Mouse (Mus musculus): Measurements from ENCODE around the gene Selenop. TPM values are rescaled to one million over a fixed set of nuclear protein-coding genes. Genes with fewer than 3 reads are reported as not detected.
"Not testable (repeated sequence)": the region's sequence is repeated elsewhere in the genome, so short reads cannot be mapped to it uniquely, and the experiment has no call there.

Gene Selenop
- polyA plus RNA-seq, 1 experiment from 2014 or later: 154 TPM

- H3K4me1 ChIP-seq; H3K36me3 ChIP-seq; H3K9me3 ChIP-seq (replicated peaks); H3K27ac ChIP-seq (replicated peaks); ATAC-seq (ENCODE audit: insufficient number of reproducible peaks, low FRiP score, low TSS enrichment, low read depth); H3K9ac ChIP-seq; H3K4me2 ChIP-seq (replicated peaks); H3K4me3 ChIP-seq (replicated peaks); H3K27me3 ChIP-seq: not testable (repeated sequence)
- 82% methylated on average over 10 of the region's 10 CpGs for WGBS
Observed at GRCm38 (mm10) chr15:3245036-3245435, 23.3 kb upstream of the Selenop start.

GRCm38 (mm10) chr15:3250620-3251019, 17.7 kb upstream of the Selenop start:
- H3K27me3 ChIP-seq: no peaks in the 10 kb centered on the region
- H3K4me3 ChIP-seq (replicated peaks): no peak overlapping the region
- 77% methylated on average over 2 of the region's 2 CpGs for WGBS
- no peaks in the 10 kb centered on the region for H3K4me1 ChIP-seq
- no peak overlapping the region for H3K4me2 ChIP-seq (replicated peaks)
- H3K9ac ChIP-seq: no peak overlapping the region
- H3K9me3 ChIP-seq (replicated peaks): no peaks in the 10 kb centered on the region
- H3K27ac ChIP-seq (replicated peaks): no peak overlapping the region
- ATAC-seq (ENCODE audit: insufficient number of reproducible peaks, low FRiP score, low TSS enrichment, low read depth): no peak
- H3K36me3 ChIP-seq: no peaks in the 10 kb centered on the region

GRCm38 (mm10) chr15:3251031-3251717, 17.2 kb upstream of the Selenop start:
- H3K27ac ChIP-seq (replicated peaks): peak overlapping the region; percentile 56; the same call in 1 of the 2 replicates
- no peak overlapping the region for H3K4me3 ChIP-seq (replicated peaks)
- 71% methylated on average over 3 of the region's 3 CpGs for WGBS
- H3K27me3 ChIP-seq: no peaks in the 10 kb centered on the region
- no peak for ATAC-seq (ENCODE audit: insufficient number of reproducible peaks, low FRiP score, low TSS enrichment, low read depth)
- H3K9ac ChIP-seq: no peak overlapping the region
- H3K9me3 ChIP-seq (replicated peaks): no peaks in the 10 kb centered on the region
- H3K4me2 ChIP-seq (replicated peaks): no peak overlapping the region
- H3K36me3 ChIP-seq: no peaks in the 10 kb centered on the region
- no peaks in the 10 kb centered on the region for H3K4me1 ChIP-seq

- H3K27me3 ChIP-seq: no peaks in the 10 kb centered on the region
- no peaks in the 10 kb centered on the region for H3K4me1 ChIP-seq
- no peak overlapping the region for H3K4me2 ChIP-seq (replicated peaks)
- H3K9me3 ChIP-seq (replicated peaks): no peaks in the 10 kb centered on the region
- peak overlapping the region; percentile 56; the same call in 1 of the 2 replicates for H3K27ac ChIP-seq (replicated peaks)
- no peaks in the 10 kb centered on the region for H3K36me3 ChIP-seq
- H3K4me3 ChIP-seq (replicated peaks): no peak overlapping the region
- ATAC-seq (ENCODE audit: insufficient number of reproducible peaks, low FRiP score, low TSS enrichment, low read depth): no peak
- H3K9ac ChIP-seq: no peak overlapping the region
Observed at GRCm38 (mm10) chr15:3251718-3252067, 16.7 kb upstream of the Selenop start.

- Histone ChIP-seq H3K27me3 (no peaks in the 10 kb centered on the region), H3K4me3 (replicated peaks) (no peak overlapping the region), H3K4me1 (no peaks in the 10 kb centered on the region), H3K9ac (no peak overlapping the region), H3K27ac (replicated peaks) (no peak overlapping the region), H3K4me2 (replicated peaks) (no peak overlapping the region), H3K9me3 (replicated peaks) (no peaks in the 10 kb centered on the region), H3K36me3 (no peaks in the 10 kb centered on the region)
- 86% methylated on average over 1 of the region's 1 CpGs for WGBS
- no peak for ATAC-seq (ENCODE audit: insufficient number of reproducible peaks, low FRiP score, low TSS enrichment, low read depth)
Observed at GRCm38 (mm10) chr15:3259025-3259424, 9.3 kb upstream of the Selenop start.

- no peak for ATAC-seq (ENCODE audit: insufficient number of reproducible peaks, low FRiP score, low TSS enrichment, low read depth)
- no peak overlapping the region for H3K4me2 ChIP-seq (replicated peaks)
- H3K9ac ChIP-seq: no peak overlapping the region
- WGBS: 83% methylated on average over 4 of the region's 4 CpGs
- H3K4me1 ChIP-seq: no peaks in the 10 kb centered on the region
- H3K4me3 ChIP-seq (replicated peaks): no peak overlapping the region
- H3K27me3 ChIP-seq: no peaks in the 10 kb centered on the region
- no peak overlapping the region for H3K27ac ChIP-seq (replicated peaks)
- H3K36me3 ChIP-seq: no peaks in the 10 kb centered on the region
- no peaks in the 10 kb centered on the region for H3K9me3 ChIP-seq (replicated peaks)
Observed at GRCm38 (mm10) chr15:3260309-3260708, 8.0 kb upstream of the Selenop start.

GRCm38 (mm10) chr15:3262883-3263282, 5.5 kb upstream of the Selenop start:
- H3K9me3 ChIP-seq (replicated peaks): no peaks in the 10 kb centered on the region
- no peak overlapping the region for H3K27ac ChIP-seq (replicated peaks)
- H3K4me3 ChIP-seq (replicated peaks): no peak overlapping the region
- WGBS: 45% methylated on average over 3 of the region's 3 CpGs
- H3K4me1 ChIP-seq: no peaks in the 10 kb centered on the region
- no peak for ATAC-seq (ENCODE audit: insufficient number of reproducible peaks, low FRiP score, low TSS enrichment, low read depth)
- H3K36me3 ChIP-seq: no peaks in the 10 kb centered on the region
- H3K27me3 ChIP-seq: no peaks in the 10 kb centered on the region
- no peak overlapping the region for H3K9ac ChIP-seq
- no peak overlapping the region for H3K4me2 ChIP-seq (replicated peaks)

GRCm38 (mm10) chr15:3264293-3264692, 4.1 kb upstream of the Selenop start:
- no peaks in the 10 kb centered on the region for H3K27me3 ChIP-seq
- no peaks in the 10 kb centered on the region for H3K9me3 ChIP-seq (replicated peaks)
- H3K36me3 ChIP-seq: no peaks in the 10 kb centered on the region
- no peak for ATAC-seq (ENCODE audit: insufficient number of reproducible peaks, low FRiP score, low TSS enrichment, low read depth)
- H3K4me3 ChIP-seq (replicated peaks): no peak overlapping the region
- H3K9ac ChIP-seq: no peak overlapping the region
- 91% methylated on average over 4 of the region's 4 CpGs for WGBS
- H3K27ac ChIP-seq (replicated peaks): no peak overlapping the region
- peaks cover 2% of the 10 kb centered on the region for H3K4me1 ChIP-seq
- no peak overlapping the region for H3K4me2 ChIP-seq (replicated peaks)

GRCm38 (mm10) chr15:3264828-3265227, 3.5 kb upstream of the Selenop start:
- H3K9ac ChIP-seq: no peak overlapping the region
- no peak for ATAC-seq (ENCODE audit: insufficient number of reproducible peaks, low FRiP score, low TSS enrichment, low read depth)
- no peak overlapping the region for H3K4me3 ChIP-seq (replicated peaks)
- H3K4me2 ChIP-seq (replicated peaks): no peak overlapping the region
- no peaks in the 10 kb centered on the region for H3K36me3 ChIP-seq
- 68% methylated on average over 1 of the region's 1 CpGs for WGBS
- H3K27me3 ChIP-seq: no peaks in the 10 kb centered on the region
- peaks cover 7% of the 10 kb centered on the region for H3K4me1 ChIP-seq
- H3K9me3 ChIP-seq (replicated peaks): no peaks in the 10 kb centered on the region
- H3K27ac ChIP-seq (replicated peaks): no peak overlapping the region

GRCm38 (mm10) chr15:3269496-3269895, 1.1 kb downstream of the Selenop start:
- Histone ChIP-seq H3K4me2 (replicated peaks) (no peak overlapping the region; the same call in 1 of the 2 replicates), H3K27ac (replicated peaks) (peak overlapping the region; percentile 93), H3K27me3 (no peaks in the 10 kb centered on the region), H3K4me1 (peaks cover 17% of the 10 kb centered on the region), H3K4me3 (replicated peaks) (no peak overlapping the region), H3K36me3 (no peaks in the 10 kb centered on the region), H3K9ac (no peak overlapping the region), H3K9me3 (replicated peaks) (no peaks in the 10 kb centered on the region)
- peak; percentile 51; the same call in 1 of the 2 replicates for ATAC-seq (ENCODE audit: insufficient number of reproducible peaks, low FRiP score, low TSS enrichment, low read depth)
- WGBS: 25% methylated on average over 4 of the region's 4 CpGs

- Histone ChIP-seq H3K27ac (replicated peaks) (peak overlapping the region; percentile 93), H3K4me1 (peaks cover 17% of the 10 kb centered on the region), H3K4me2 (replicated peaks) (peak overlapping the region; percentile 49), H3K36me3 (no peaks in the 10 kb centered on the region), H3K9me3 (replicated peaks) (no peaks in the 10 kb centered on the region), H3K27me3 (no peaks in the 10 kb centered on the region), H3K4me3 (replicated peaks) (peak overlapping the region; percentile 42), H3K9ac (no peak overlapping the region)
- peak; percentile 11; the same call in 1 of the 2 replicates for ATAC-seq (ENCODE audit: insufficient number of reproducible peaks, low FRiP score, low TSS enrichment, low read depth)
- whole genome bisulfite sequencing: 12% methylated on average over 6 of the region's 6 CpGs
Observed at GRCm38 (mm10) chr15:3269996-3270645, 1.8 kb downstream of the Selenop start.

Data from embryonic facial prominence, embryonic 15.5 days (tissue).